Comparison of ENCODE assay signal across 10 mouse cellular contexts in the genomic region with DNA sequence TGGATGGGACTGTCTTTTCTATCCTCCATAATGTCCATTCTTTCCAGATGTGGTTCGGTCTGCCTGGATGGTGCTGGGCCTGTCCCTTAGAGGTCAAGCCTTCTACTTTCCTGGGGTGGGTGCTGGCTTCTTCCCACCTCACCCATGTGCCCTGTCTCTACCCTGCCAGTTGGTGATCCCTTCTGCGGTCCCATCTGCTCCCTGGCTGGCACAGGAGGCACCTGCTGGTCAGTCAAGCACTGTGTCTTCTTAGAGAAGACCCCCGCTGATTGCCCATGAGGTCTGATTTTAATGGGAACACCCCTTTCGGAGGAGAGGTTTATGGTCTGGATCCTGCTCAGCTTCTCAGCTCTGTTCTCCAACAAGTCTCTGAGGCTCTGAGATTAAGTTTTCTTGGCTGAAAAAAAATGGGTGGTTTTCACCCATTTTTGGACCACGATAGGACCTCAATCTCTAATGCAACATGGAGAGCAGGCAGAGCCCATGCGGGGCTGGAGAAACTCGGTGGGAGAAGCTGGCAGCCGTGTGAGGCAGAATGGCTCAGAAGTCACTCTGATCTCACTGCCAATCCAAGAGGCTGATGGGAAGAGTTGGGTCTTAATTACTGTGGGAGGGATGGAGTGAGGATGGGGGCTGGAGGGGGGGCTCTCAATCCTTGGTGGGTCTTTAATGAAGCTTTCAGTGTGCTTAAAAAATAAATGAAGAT.
"Had no signal": no experiment of that assay in that cellular context is flagged by ENCODE, and none has a peak within 500 bp of the region (broad histone marks: within the 10 kb centered on the region; RNA-seq: fewer than 3 reads in every experiment).

No protein-coding gene starts in this region.

- ATAC-seq: liver, postnatal 0 days; midbrain, embryonic 16.5 days had no signal

- DNase-seq: kidney, adult 11 months; kidney, postnatal 10 days; liver; liver, embryonic 13.5 days; liver, postnatal 0 days; right cerebral cortex, adult 18-20 months; spleen, adult 18-20 months; thymus, adult 18-20 months; thymus, postnatal 14 days had no signal
